In genomic region chr10:75273020-75273419, GRCm38 (mm10) we compare ENCODE assay signal across 14 mouse cellular contexts. TPM values are rescaled to one million over a fixed set of nuclear protein-coding genes. Genes with fewer than 3 reads are reported as not detected.
DNase-seq lines count a peak whose midpoint lies in the region; ATAC-seq lines count a peak whose summit lies in the region.
"Had no signal": no experiment of that assay in that cellular context is flagged by ENCODE, and none has a peak within 500 bp of the region (broad histone marks: within the 10 kb centered on the region; RNA-seq: fewer than 3 reads in every experiment).

No protein-coding gene starts in this region.

- peak overlapping the region; percentile 24; the same call in 1 of the 2 replicates for H3K27ac ChIP-seq in heart, embryonic 16.5 days (ENCODE audit: low read length)
- H3K27ac ChIP-seq: embryonic facial prominence, embryonic 10.5 days; kidney, postnatal 0 days had no signal

- H3K4me2 ChIP-seq in heart, embryonic 16.5 days (ENCODE audit: low read depth, low read length) = no peak overlapping the region

- no peaks in the 10 kb centered on the region for H3K9me3 ChIP-seq in heart, embryonic 16.5 days (replicated peaks; ENCODE audit: control insufficient read depth, low read length)
- H3K9me3 ChIP-seq: embryonic facial prominence, embryonic 10.5 days had no signal

- no peak for DNase-seq in heart, adult 8-10 months (ENCODE audit: low spot score)
- DNase-seq in MEL-GATA-1-ER (ENCODE audit: extremely low read depth, low read depth) = peak; percentile 73
- DNase-seq in spleen, postnatal 10 days (ENCODE audit: low spot score in 2 of 2) = no peak
- no peak for DNase-seq in thymus, postnatal 36 days
- DNase-seq: adrenal gland, postnatal 25 days; cerebellum, adult 18-20 months; cerebellum, postnatal 36 days; kidney, adult 18-20 months; thymus, postnatal 25 days had no signal

- ATAC-seq in heart, embryonic 16.5 days (replicated peaks; ENCODE audit: extremely low read depth, insufficient read depth, low FRiP score) = peak; percentile 49; the same call in 1 of the 2 replicates
- peak; percentile 81 for ATAC-seq in common myeloid progenitor, adult 5-6 weeks (replicated peaks; ENCODE audit: low read depth, poor library complexity, severe bottlenecking)
- ATAC-seq in megakaryocyte, adult 5-6 weeks (ENCODE audit: poor library complexity, severe bottlenecking) = peak; percentile 86

- WGBS in heart, embryonic 16.5 days = 51% methylated on average over 4 of the region's 4 CpGs

- H3K9ac ChIP-seq in heart, embryonic 16.5 days (ENCODE audit: low read length) = no peak overlapping the region

- H3K4me1 ChIP-seq in heart, embryonic 16.5 days (ENCODE audit: control insufficient read depth, insufficient read depth, low read length) = peaks cover 5% of the 10 kb centered on the region
- H3K4me1 ChIP-seq: embryonic facial prominence, embryonic 10.5 days had no signal

- no peaks in the 10 kb centered on the region for H3K27me3 ChIP-seq in heart, embryonic 16.5 days (ENCODE audit: control insufficient read depth, insufficient read depth, low read length)

- no peak overlapping the region for H3K4me3 ChIP-seq in heart, embryonic 16.5 days (ENCODE audit: low read length)
- H3K4me3 ChIP-seq: embryonic facial prominence, embryonic 10.5 days had no signal

- peaks cover 14% of the 10 kb centered on the region; the same call in 1 of the 2 replicates for H3K36me3 ChIP-seq in heart, embryonic 16.5 days (ENCODE audit: control insufficient read depth, insufficient read depth)

RNA-seq across cellular contexts. Expression of gene Adora2a, which starts 43.7 kb away (rescaled TPM):
- polyA plus RNA-seq in heart, embryonic 16.5 days (2015; fragmentation: Nextera tagmentation; extraction: Ambion mirVana) = 8.0 and 8.7 TPM in 2 replicates
- total RNA-seq in heart, adult 8-10 months (2022) = 1 to 10 TPM; 5.8 to 9.3 (median 7.0) TPM
- total RNA-seq in common myeloid progenitor, adult 5-6 weeks (2017) = 4.4 and 6.2 TPM in 2 replicates
- total RNA-seq in megakaryocyte, adult 5-6 weeks (2015) = 3.3 TPM in 2 replicates
- 2.6 and 3.0 TPM in 2 replicates for total RNA-seq in megakaryocyte, adult 5-6 weeks (2017)
